Mouse (Mus musculus) limb, embryonic 14.5 days (tissue): ENCODE measurements at regions not wholly inside any gene's neighbourhood (a gene's known extent, or its start where the extent isn't known, plus 50 kb on each side); places are given as distances from the start of the nearest gene placed in this dataset.

ENCODE experiments used
- ATAC-seq: fragments of 200-750 bp; cut with Nextera tagmentation; 2 replicates; pipeline ENCODE4 v1.8.0; 2017; ENCODE audit warnings: low read depth, moderate number of reproducible peaks, moderate TSS enrichment; ENCODE audit not compliant: low FRiP score
- DNase-seq: peaks from one replicate; pipeline ENCODE4 v3.0.0-alpha.2; 2015; ENCODE audit warnings: low spot score
- H3K27ac ChIP-seq: fragments of 300-500 bp; sonication (generic); replicated peaks from 2 replicates; pipeline ENCODE4 v1.5.1; 2014; ENCODE audit warnings: low read depth, mild to moderate bottlenecking, low read length, moderate library complexity, mixed read lengths
- H3K27me3 ChIP-seq: fragments of 300-500 bp; sonication (generic); 2 replicates; pipeline ENCODE4 v1.6.1; 2014; ENCODE audit warnings: low read length, mixed read lengths; ENCODE audit not compliant: control insufficient read depth, insufficient read depth
- H3K36me3 ChIP-seq: fragments of 300-500 bp; sonication (generic); 2 replicates; pipeline ENCODE4 v1.6.1; 2014; ENCODE audit warnings: mild to moderate bottlenecking, low read length, moderate library complexity, mixed read lengths; ENCODE audit not compliant: control insufficient read depth, insufficient read depth
- H3K4me1 ChIP-seq: fragments of 300-500 bp; sonication (generic); 2 replicates; pipeline ENCODE4 v1.6.1; 2014; ENCODE audit warnings: antibody characterized with exemption, low read length, mixed read lengths; ENCODE audit not compliant: control insufficient read depth, insufficient read depth
- H3K4me2 ChIP-seq: fragments of 300-500 bp; sonication (generic); replicated peaks from 2 replicates; pipeline ENCODE4 v1.6.1; 2014; ENCODE audit warnings: low read depth, mild to moderate bottlenecking, low read length, moderate library complexity; ENCODE audit not compliant: severe bottlenecking
- H3K4me3 ChIP-seq: fragments of 300-500 bp; sonication (generic); replicated peaks from 2 replicates; pipeline ENCODE4 v1.5.1; 2014; ENCODE audit warnings: low read length
- H3K9ac ChIP-seq: fragments of 300-500 bp; sonication (generic); 2 replicates; pipeline ENCODE4 v1.6.1; 2014; ENCODE audit warnings: mild to moderate bottlenecking, low read depth, low read length, moderate library complexity; ENCODE audit not compliant: severe bottlenecking
- H3K9me3 ChIP-seq: fragments of 300-500 bp; sonication (generic); 2 replicates; pipeline ENCODE4 v1.6.1; 2016; ENCODE audit warnings: low read length; ENCODE audit not compliant: control insufficient read depth
- POLR2A ChIP-seq: fragments of 200-500 bp; IDR thresholded peaks from 2 replicates; pipeline ENCODE4 v1.8.0; 2012; ENCODE audit warnings: inconsistent platforms, mild to moderate bottlenecking, moderate library complexity, borderline replicate concordance; ENCODE audit not compliant: insufficient read depth, insufficient read length; ENCODE audit errors: extremely low read depth
- WGBS: fragments of 180-500 bp; shearing (Covaris S2); extraction: QIAGEN DNeasy Blood & Tissue Kit; methylation state at CpG from one replicate; pipeline ENCODE4 v1.1.7; 2014; 5-methylcytosine and 5-hydroxymethylcytosine counted together

DNA sequence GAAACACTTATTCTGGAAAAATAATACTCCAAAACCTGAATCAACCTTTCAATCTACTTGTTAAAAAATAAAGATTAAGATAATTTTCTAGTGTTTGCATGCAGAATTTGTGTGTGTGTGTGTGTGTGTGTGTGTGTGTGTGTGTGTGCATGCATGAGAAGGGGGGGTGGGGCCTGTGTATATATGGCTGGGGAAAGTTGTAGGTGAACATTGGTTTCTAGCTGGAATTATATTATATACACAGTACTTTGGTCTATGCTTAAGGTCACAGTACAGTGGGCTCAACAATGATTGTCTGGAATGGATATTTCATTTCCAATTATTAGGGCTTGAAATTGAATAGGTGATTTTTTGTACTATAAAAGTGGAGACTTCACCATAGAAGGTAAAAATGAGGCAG lies 467.3 kb upstream of the Sel1l start:
- no peak for TF ChIP-seq POLR2A
- DNase-seq (no peak), ATAC-seq (no peak)
- no peaks in the 10 kb centered on the region for H3K4me1 ChIP-seq
- H3K27me3 ChIP-seq = no peaks in the 10 kb centered on the region
- no peak overlapping the region for H3K4me3 ChIP-seq
- no peak overlapping the region for H3K9ac ChIP-seq
- no peaks in the 10 kb centered on the region for H3K9me3 ChIP-seq
- H3K4me2 ChIP-seq = no peak overlapping the region
- H3K27ac ChIP-seq = no peak overlapping the region
- H3K36me3 ChIP-seq = no peaks in the 10 kb centered on the region

DNA sequence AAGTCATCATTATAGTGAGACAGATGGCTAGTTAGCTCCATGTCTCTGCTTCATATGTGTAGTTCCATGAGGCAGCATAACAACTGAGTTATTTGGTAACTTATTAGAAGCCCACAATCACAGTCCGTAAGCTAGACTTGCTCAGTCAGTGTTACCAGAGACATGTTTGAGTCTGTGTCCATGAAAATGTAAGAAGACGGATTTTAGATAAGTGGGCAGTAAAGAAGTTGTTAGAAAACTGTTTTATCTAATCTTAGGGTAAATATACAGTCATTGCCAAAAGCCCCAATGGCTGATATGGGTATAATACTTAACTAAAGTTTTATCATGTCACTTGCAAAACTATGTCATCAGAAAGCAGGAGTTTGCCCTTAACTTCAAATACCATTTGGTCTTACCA lies 466.9 kb upstream of the Sel1l start:
- no peak overlapping the region for H3K27ac ChIP-seq
- ATAC-seq (no peak), DNase-seq (no peak)
- 90% methylated on average over 2 of the region's 2 CpGs for WGBS
- no peak for TF ChIP-seq POLR2A
- no peak overlapping the region for H3K4me3 ChIP-seq
- no peak overlapping the region for H3K9ac ChIP-seq
- H3K4me2 ChIP-seq = no peak overlapping the region
- H3K36me3 ChIP-seq = no peaks in the 10 kb centered on the region
- no peaks in the 10 kb centered on the region for H3K27me3 ChIP-seq
- H3K4me1 ChIP-seq = no peaks in the 10 kb centered on the region
- H3K9me3 ChIP-seq = no peaks in the 10 kb centered on the region

DNA sequence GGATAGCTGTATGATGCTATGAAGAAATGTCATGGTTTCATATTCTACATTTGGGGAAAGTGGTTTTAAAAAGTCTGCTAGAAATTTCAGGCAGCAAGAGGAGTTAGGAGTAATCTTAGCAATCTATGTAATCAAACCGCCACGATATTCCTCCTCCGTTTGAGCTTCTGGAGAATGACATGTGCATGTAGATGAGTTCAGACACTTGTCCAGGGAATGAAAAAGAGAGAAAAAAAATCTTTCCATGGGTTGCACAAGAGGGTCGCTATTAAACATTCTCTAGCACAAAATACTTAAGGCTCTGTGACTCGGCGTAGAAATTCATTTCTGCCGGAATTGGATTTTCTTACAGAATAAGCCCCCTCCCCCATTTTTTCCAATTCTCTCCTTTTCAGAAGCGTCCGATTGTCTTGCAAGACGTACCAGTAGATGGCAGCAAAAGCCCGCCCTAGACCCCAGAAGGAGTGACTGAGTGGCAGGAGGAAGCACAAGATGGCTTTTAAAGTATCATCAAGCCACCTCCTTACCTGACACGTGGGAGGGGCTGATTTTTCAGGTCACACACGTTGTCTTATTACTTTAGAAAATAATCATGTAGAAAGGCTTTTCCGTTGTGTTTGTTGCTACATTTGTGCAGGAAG lies 454.1 kb upstream of the Sel1l start:
- H3K4me2 ChIP-seq = no peak overlapping the region
- ATAC-seq = no peak

DNA sequence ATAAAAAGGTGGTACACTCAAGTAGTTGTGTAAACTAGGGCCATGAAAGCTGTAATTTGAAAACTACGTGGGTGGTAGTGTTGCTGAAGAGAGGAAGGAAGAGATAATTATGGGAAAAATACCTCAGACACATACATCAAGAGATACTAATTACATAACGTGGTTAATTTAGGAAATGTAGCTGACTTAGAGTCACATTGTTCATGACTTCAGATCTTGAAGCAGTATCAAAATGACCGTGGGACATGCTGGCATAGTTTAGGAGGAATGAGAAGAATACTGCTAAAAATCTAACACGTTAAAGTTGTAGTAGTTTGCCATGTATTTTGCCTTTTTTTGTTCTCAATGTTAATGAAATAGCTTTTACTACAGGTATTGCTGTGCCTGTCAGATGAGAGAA lies 445.9 kb upstream of the Sel1l start:
- no peaks in the 10 kb centered on the region for H3K9me3 ChIP-seq
- no peak for TF ChIP-seq POLR2A
- H3K36me3 ChIP-seq = no peaks in the 10 kb centered on the region
- no peak overlapping the region for H3K4me2 ChIP-seq
- H3K27me3 ChIP-seq = no peaks in the 10 kb centered on the region
- no peak for ATAC-seq
- DNase-seq = no peak
- no peaks in the 10 kb centered on the region for H3K4me1 ChIP-seq
- H3K9ac ChIP-seq = no peak overlapping the region
- WGBS = 73% methylated on average over 4 of the region's 4 CpGs
- H3K27ac ChIP-seq = no peak overlapping the region
- H3K4me3 ChIP-seq = no peak overlapping the region

More for the DNA sequence above, 454.1 kb upstream of the Sel1l start:
- H3K27me3 ChIP-seq = no peaks in the 10 kb centered on the region
- DNase-seq = peak; percentile 75
- H3K4me3 ChIP-seq = no peak overlapping the region
- H3K9ac ChIP-seq = no peak overlapping the region
- TF ChIP-seq POLR2A = no peak
- 19% methylated on average over 14 of the region's 14 CpGs for WGBS
- H3K9me3 ChIP-seq = no peaks in the 10 kb centered on the region
- H3K4me1 ChIP-seq = no peaks in the 10 kb centered on the region
- H3K27ac ChIP-seq = no peak overlapping the region
- no peaks in the 10 kb centered on the region for H3K36me3 ChIP-seq

DNA sequence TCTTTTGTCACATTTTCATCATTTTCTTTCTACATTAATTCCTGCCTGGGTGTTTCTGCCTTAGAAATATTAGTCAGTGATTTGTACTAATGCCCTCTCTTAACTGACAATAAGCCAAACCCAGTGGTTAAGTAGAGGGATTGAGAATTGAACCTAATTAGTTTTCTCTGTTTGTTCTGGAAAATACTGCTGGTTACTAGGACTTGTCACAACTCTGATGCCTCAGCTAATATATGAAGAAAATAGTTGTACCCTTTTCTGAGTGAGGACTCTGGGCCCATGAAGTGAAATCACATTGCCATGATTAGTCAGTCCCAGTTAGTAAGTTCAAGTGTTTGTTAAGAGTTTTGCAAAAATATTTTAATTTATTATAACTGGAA lies 444.4 kb upstream of the Sel1l start:
- Histone ChIP-seq H3K4me2 (no peak overlapping the region), H3K4me3 (no peak overlapping the region), H3K27ac (no peak overlapping the region), H3K9ac (no peak overlapping the region), H3K27me3 (no peaks in the 10 kb centered on the region), H3K36me3 (no peaks in the 10 kb centered on the region), H3K9me3 (no peaks in the 10 kb centered on the region), H3K4me1 (no peaks in the 10 kb centered on the region)
- ATAC-seq = no peak
- no peak for DNase-seq
- TF ChIP-seq POLR2A = no peak
